Mouse (Mus musculus): Measurements from ENCODE around the gene Grn. TPM values are rescaled to one million over a fixed set of nuclear protein-coding genes. Genes with fewer than 3 reads are reported as not detected.
"Not testable (repeated sequence)": the region's sequence is repeated elsewhere in the genome, so short reads cannot be mapped to it uniquely, and the experiment has no call there.

Gene Grn
- 58.8 and 60.5 TPM in 2 replicates for polyA plus RNA-seq (2014; fragmentation: Nextera tagmentation; extraction: Ambion mirVana)

DNA sequence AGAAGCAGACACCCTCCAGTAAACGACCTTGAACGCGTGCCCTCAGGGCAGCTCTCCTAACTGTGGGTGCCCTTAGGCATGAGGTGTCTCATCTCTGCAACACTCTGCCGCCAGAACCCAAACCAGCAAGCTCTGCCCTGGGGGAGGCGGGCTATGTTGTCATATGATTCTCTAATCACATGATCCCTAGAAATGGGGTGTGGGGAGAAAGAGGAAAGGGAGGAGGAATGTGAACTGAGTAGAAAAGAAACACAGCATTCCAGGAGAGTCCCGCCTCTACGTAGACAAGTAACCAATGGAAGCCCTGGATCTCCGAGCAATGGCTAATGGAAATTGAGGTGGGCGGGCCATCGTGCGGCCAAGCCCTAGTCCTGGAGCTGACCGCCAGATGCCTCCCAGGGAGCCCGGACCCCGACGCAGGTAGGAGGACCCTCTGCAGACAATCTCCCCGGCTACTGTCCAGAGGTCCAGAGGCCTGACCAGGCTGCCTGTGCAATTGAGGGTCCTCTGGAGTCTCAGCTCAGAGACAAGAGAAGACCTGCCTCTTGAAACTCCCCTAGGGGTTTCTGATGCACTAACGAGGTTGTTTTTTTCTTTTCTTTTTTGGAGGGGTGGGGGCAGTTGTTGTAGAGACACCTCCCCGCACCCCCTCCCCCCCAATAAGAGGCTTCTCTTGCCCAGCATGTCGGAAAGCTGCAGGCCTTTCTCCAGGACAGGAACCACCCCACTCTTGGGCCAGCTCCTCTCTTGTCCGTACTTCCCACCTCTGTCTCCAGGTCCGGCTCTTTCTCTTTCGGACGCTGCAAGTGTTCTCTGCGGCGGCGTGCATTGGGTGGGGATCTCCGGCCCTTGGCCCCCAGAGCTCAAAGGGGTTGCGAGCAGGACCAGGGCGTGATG is at the start of gene Grn:
Gene Grn (plus strand): TSS at position 195 of the 897 bp plus-strand sequence.
- peak within 1 kb of the TSS; percentile 58 for H3K9ac ChIP-seq (ENCODE audit: low read length)
- no peaks in the 10 kb centered on the region for H3K9me3 ChIP-seq (ENCODE audit: control insufficient read depth, low read length)
- peaks cover 3% of the 10 kb centered on the region for H3K4me1 ChIP-seq (ENCODE audit: control insufficient read depth, insufficient read depth, low read length)
- DNase-seq (ENCODE audit: low spot score) (peak; percentile 90), ATAC-seq (ENCODE audit: insufficient number of reproducible peaks, low FRiP score, low TSS enrichment, low read depth) (peak; percentile 88)
- H3K27ac ChIP-seq (replicated peaks; ENCODE audit: low read depth, low read length): peak within 1 kb of the TSS; percentile 81
- H3K4me2 ChIP-seq (ENCODE audit: low read depth, severe bottlenecking): peak within 1 kb of the TSS; percentile 92
- 0 out of 2 replicates have a peak, but pooled peaks cover 4% of the 10 kb centered on the region for H3K36me3 ChIP-seq (ENCODE audit: control insufficient read depth, insufficient read depth, low read length)
- peak within 1 kb of the TSS; percentile 71 for H3K4me3 ChIP-seq (ENCODE audit: low read depth, low read length)
- WGBS: under 1% methylated on average over 29 of the region's 29 CpGs
- no peaks in the 10 kb centered on the region for H3K27me3 ChIP-seq (ENCODE audit: control insufficient read depth, insufficient read depth, low read length)

DNA sequence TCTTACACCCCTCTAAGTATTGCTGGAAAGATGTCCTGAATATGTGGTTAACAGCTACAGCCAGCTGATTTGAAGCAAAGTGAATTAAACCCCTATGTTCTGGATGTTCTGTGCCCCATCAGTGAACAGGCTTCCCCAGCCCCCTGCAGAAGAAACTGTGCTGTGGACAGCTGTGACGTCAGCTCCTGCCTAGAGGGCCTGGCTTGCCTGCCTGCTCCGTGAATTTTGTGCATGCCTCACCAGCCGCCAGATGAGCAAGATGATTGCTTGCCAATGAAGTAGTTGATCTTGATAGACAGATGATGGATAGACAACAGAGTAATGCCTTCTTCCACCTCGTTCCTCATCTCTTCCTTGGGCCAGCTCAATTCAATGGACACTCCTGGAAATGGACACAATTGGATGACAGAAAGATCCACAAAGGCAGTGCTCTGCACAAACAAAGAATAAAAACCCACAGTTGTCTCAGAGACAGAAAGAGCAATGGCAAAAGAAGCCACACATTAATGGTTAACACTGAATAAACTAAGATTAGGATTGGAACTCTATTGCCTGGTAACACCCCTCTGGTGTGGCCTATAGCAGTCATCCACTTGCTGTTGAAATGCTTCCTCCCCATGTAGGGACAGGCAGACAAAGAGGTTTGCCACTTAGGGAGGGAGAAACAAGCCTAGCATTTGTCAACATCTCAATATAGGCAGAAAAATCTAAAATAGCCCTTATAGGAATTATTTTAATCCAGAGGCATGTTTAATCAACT is 48.6 kb upstream of the Grn start:
- no peaks in the 10 kb centered on the region for H3K27me3 ChIP-seq (ENCODE audit: control insufficient read depth, insufficient read depth, low read length)
- H3K9me3 ChIP-seq (ENCODE audit: control insufficient read depth, low read length): no peaks in the 10 kb centered on the region
- H3K27ac ChIP-seq (replicated peaks; ENCODE audit: low read depth, low read length): no peak overlapping the region
- WGBS: 69% methylated on average over 4 of the region's 4 CpGs
- no peak overlapping the region for H3K4me2 ChIP-seq (ENCODE audit: low read depth, severe bottlenecking)
- ATAC-seq (ENCODE audit: insufficient number of reproducible peaks, low FRiP score, low TSS enrichment, low read depth): no peak
- H3K4me3 ChIP-seq (ENCODE audit: low read depth, low read length): no peak overlapping the region
- DNase-seq (ENCODE audit: low spot score): no peak
- H3K36me3 ChIP-seq (ENCODE audit: control insufficient read depth, insufficient read depth, low read length): no peaks in the 10 kb centered on the region
- no peak overlapping the region for H3K9ac ChIP-seq (ENCODE audit: low read length)
- H3K4me1 ChIP-seq (ENCODE audit: control insufficient read depth, insufficient read depth, low read length): 0 out of 2 replicates have a peak, but pooled peaks cover 2% of the 10 kb centered on the region

GRCm38 (mm10) chr11:102382794-102383193 is 47.3 kb upstream of the Grn start:
- no peaks in the 10 kb centered on the region for H3K9me3 ChIP-seq (ENCODE audit: control insufficient read depth, low read length)
- WGBS: 88% methylated on average over 3 of the region's 3 CpGs
- no peak overlapping the region for H3K27ac ChIP-seq (replicated peaks; ENCODE audit: low read depth, low read length)
- H3K9ac ChIP-seq (ENCODE audit: low read length): no peak overlapping the region
- H3K4me2 ChIP-seq (ENCODE audit: low read depth, severe bottlenecking): no peak overlapping the region
- no peaks in the 10 kb centered on the region for H3K36me3 ChIP-seq (ENCODE audit: control insufficient read depth, insufficient read depth, low read length)
- H3K4me1 ChIP-seq (ENCODE audit: control insufficient read depth, insufficient read depth, low read length): no peaks in the 10 kb centered on the region
- no peaks in the 10 kb centered on the region for H3K27me3 ChIP-seq (ENCODE audit: control insufficient read depth, insufficient read depth, low read length)
- ATAC-seq (ENCODE audit: insufficient number of reproducible peaks, low FRiP score, low TSS enrichment, low read depth): no peak
- no peak overlapping the region for H3K4me3 ChIP-seq (ENCODE audit: low read depth, low read length)
- DNase-seq (ENCODE audit: low spot score): no peak

DNA sequence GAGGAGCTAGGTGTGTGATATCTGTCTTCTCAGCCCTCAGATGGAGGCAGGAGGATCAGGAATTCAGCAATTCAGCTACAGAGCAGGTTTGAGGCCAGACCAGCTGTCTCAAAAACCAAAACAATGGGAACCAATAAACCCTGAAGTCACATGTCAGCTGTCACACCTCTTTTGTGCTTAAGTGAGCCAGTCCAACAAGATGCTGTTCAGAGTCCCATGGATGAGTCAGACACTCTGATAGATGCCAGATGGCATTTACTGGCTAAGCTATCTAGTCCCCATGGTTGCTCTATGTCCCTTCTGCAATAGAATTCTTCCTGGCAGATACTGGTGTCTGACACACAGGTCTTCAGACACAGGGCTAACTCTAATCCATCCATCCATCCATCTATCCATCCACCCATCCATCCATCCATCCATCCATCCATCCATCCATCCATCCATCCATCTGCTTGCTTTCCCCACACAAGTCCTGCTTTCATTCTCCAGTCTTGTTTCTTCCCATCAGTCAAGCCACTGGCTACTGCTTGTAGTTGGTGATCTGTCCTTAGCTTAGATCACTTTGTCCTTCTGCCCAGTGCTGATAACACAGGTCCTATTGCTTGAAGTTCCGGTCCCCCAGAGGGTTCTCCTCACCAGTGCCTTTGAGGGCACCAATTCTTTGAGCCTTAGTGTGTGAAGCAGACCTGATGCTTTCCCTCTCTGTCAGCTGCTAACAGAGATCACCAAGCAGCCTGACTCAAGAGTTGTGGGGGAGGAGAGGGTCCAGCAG is 46.6 kb upstream of the Grn start:
- H3K4me3 ChIP-seq (ENCODE audit: low read depth, low read length): no peak overlapping the region
- H3K4me1 ChIP-seq (ENCODE audit: control insufficient read depth, insufficient read depth, low read length): no peaks in the 10 kb centered on the region
- DNase-seq (ENCODE audit: low spot score) (no peak), ATAC-seq (ENCODE audit: insufficient number of reproducible peaks, low FRiP score, low TSS enrichment, low read depth) (no peak)
- no peaks in the 10 kb centered on the region for H3K27me3 ChIP-seq (ENCODE audit: control insufficient read depth, insufficient read depth, low read length)
- no peaks in the 10 kb centered on the region for H3K9me3 ChIP-seq (ENCODE audit: control insufficient read depth, low read length)
- H3K4me2 ChIP-seq (ENCODE audit: low read depth, severe bottlenecking): no peak overlapping the region
- H3K27ac ChIP-seq (replicated peaks; ENCODE audit: low read depth, low read length): no peak overlapping the region
- WGBS: 74% methylated on average over 1 of the region's 1 CpGs
- no peaks in the 10 kb centered on the region for H3K36me3 ChIP-seq (ENCODE audit: control insufficient read depth, insufficient read depth, low read length)
- H3K9ac ChIP-seq (ENCODE audit: low read length): no peak overlapping the region

DNA sequence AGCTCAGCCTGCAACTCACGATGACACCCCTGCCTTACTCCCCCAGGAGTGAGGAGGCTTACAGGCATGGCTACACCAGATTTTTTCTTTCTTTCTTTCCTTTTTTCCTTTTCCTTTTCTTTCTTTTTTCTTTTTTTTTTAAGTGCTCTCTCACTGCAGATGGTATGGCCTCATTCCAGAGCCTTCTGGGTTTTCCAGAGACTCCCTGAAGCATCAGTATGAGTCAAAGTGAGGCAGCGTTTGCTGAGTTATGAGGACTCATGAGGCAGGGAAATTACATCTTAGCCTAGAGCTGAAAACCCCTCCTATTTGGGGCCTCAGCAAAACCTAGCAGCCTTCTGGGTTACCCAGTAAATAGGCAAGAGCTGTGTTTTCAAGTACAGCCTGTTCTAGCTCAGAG is 45.7 kb upstream of the Grn start:
- WGBS: 78% methylated on average over 2 of the region's 2 CpGs
- Histone ChIP-seq H3K4me3 (ENCODE audit: low read depth, low read length) (no peak overlapping the region), H3K9me3 (ENCODE audit: control insufficient read depth, low read length) (no peaks in the 10 kb centered on the region), H3K27me3 (ENCODE audit: control insufficient read depth, insufficient read depth, low read length) (no peaks in the 10 kb centered on the region), H3K4me1 (ENCODE audit: control insufficient read depth, insufficient read depth, low read length) (no peaks in the 10 kb centered on the region), H3K36me3 (ENCODE audit: control insufficient read depth, insufficient read depth, low read length) (no peaks in the 10 kb centered on the region), H3K9ac (ENCODE audit: low read length) (no peak overlapping the region), H3K27ac (replicated peaks; ENCODE audit: low read depth, low read length) (no peak overlapping the region), H3K4me2 (ENCODE audit: low read depth, severe bottlenecking) (no peak overlapping the region)
- DNase-seq (ENCODE audit: low spot score) (no peak), ATAC-seq (ENCODE audit: insufficient number of reproducible peaks, low FRiP score, low TSS enrichment, low read depth) (no peak)

- Histone ChIP-seq H3K27me3 (ENCODE audit: control insufficient read depth, insufficient read depth, low read length) (no peaks in the 10 kb centered on the region), H3K4me3 (ENCODE audit: low read depth, low read length) (no peak overlapping the region), H3K4me2 (ENCODE audit: low read depth, severe bottlenecking) (no peak overlapping the region), H3K9me3 (ENCODE audit: control insufficient read depth, low read length) (no peaks in the 10 kb centered on the region), H3K9ac (ENCODE audit: low read length) (no peak overlapping the region), H3K36me3 (ENCODE audit: control insufficient read depth, insufficient read depth, low read length) (no peaks in the 10 kb centered on the region), H3K4me1 (ENCODE audit: control insufficient read depth, insufficient read depth, low read length) (no peaks in the 10 kb centered on the region), H3K27ac (replicated peaks; ENCODE audit: low read depth, low read length) (no peak overlapping the region)
- DNase-seq (ENCODE audit: low spot score) (no peak), ATAC-seq (ENCODE audit: insufficient number of reproducible peaks, low FRiP score, low TSS enrichment, low read depth) (no peak)
- 61% methylated on average over 4 of the region's 4 CpGs for WGBS
Measured at GRCm38 (mm10) chr11:102385075-102385474, 45.0 kb upstream of the Grn start.

- Histone ChIP-seq H3K36me3 (ENCODE audit: control insufficient read depth, insufficient read depth, low read length) (no peaks in the 10 kb centered on the region), H3K27ac (replicated peaks; ENCODE audit: low read depth, low read length) (no peak overlapping the region), H3K4me1 (ENCODE audit: control insufficient read depth, insufficient read depth, low read length) (no peaks in the 10 kb centered on the region), H3K9ac (ENCODE audit: low read length) (no peak overlapping the region), H3K4me3 (ENCODE audit: low read depth, low read length) (no peak overlapping the region), H3K27me3 (ENCODE audit: control insufficient read depth, insufficient read depth, low read length) (no peaks in the 10 kb centered on the region), H3K4me2 (ENCODE audit: low read depth, severe bottlenecking) (no peak overlapping the region), H3K9me3 (ENCODE audit: control insufficient read depth, low read length) (no peaks in the 10 kb centered on the region)
- 73% methylated on average over 5 of the region's 5 CpGs for WGBS
- ATAC-seq (ENCODE audit: insufficient number of reproducible peaks, low FRiP score, low TSS enrichment, low read depth) (no peak), DNase-seq (ENCODE audit: low spot score) (no peak)
Measured at GRCm38 (mm10) chr11:102386121-102386520, 44.0 kb upstream of the Grn start.

GRCm38 (mm10) chr11:102389436-102389835 is 40.7 kb upstream of the Grn start:
- H3K4me3 ChIP-seq (ENCODE audit: low read depth, low read length); DNase-seq (ENCODE audit: low spot score): not testable (repeated sequence)

More at GRCm38 (mm10) chr11:102389436-102389835, 40.7 kb upstream of the Grn start:
- not testable (repeated sequence) for ATAC-seq (ENCODE audit: insufficient number of reproducible peaks, low FRiP score, low TSS enrichment, low read depth); H3K9ac ChIP-seq (ENCODE audit: low read length); H3K9me3 ChIP-seq (ENCODE audit: control insufficient read depth, low read length); H3K27me3 ChIP-seq (ENCODE audit: control insufficient read depth, insufficient read depth, low read length); H3K27ac ChIP-seq (replicated peaks; ENCODE audit: low read depth, low read length); H3K4me2 ChIP-seq (ENCODE audit: low read depth, severe bottlenecking); H3K36me3 ChIP-seq (ENCODE audit: control insufficient read depth, insufficient read depth, low read length)
- peaks cover 10% of the 10 kb centered on the region for H3K4me1 ChIP-seq (ENCODE audit: control insufficient read depth, insufficient read depth, low read length)
- WGBS: 82% methylated on average over 4 of the region's 5 CpGs

Data from limb, embryonic 11.5 days (tissue).